Mouse (Mus musculus): ENCODE measurements around the gene Bcl10. TPM values are rescaled to one million over a fixed set of nuclear protein-coding genes. Genes with fewer than 3 reads are reported as not detected.
"Not testable (repeated sequence)": the region's sequence is repeated elsewhere in the genome, so short reads cannot be mapped to it uniquely, and the experiment has no call there.

Bcl10 gene
- polyA plus RNA-seq, 1 experiment from 2014 or later: 51.3 TPM

DNA sequence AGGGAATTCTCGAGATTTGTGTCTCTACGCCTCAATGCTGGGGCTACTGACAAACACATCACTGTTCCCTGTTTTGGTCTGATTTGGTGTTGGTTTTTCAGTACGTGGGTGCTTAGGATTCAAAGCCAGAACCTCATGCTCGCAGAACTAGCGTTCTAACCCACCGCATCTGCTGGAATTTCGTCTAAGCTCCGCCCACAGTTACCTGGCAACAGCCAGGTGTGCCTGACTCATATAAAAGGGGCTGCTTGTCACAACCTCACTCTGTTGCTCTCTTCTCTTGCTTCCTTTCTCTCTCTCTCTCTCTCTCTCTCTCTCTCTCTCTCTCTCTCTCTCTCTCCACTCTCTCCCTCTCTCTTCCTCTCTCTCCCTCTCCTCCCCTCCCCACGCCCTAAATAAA lies 39.8 kb downstream of the Bcl10 start:
- no peak for ATAC-seq (ENCODE audit: low FRiP score, low read depth)
- Histone ChIP-seq H3K36me3 (no peaks in the 10 kb centered on the region), H3K27me3 (peaks cover 19% of the 10 kb centered on the region), H3K4me2 (replicated peaks) (no peak overlapping the region), H3K9ac (no peak overlapping the region), H3K27ac (no peak overlapping the region), H3K9me3 (no peaks in the 10 kb centered on the region), H3K4me1 (peaks cover 31% of the 10 kb centered on the region), H3K4me3 (no peak overlapping the region)
- WGBS: 22% methylated on average over 9 of the region's 9 CpGs

GRCm38 (mm10) chr3:145963101-145964017 lies 40.8 kb downstream of the Bcl10 start:
- Histone ChIP-seq H3K4me1 (peaks cover 31% of the 10 kb centered on the region), H3K4me3 (peak overlapping the region; percentile 14), H3K9me3 (no peaks in the 10 kb centered on the region), H3K4me2 (replicated peaks) (peak overlapping the region; percentile 51), H3K27ac (peak overlapping the region; percentile 55), H3K27me3 (peaks cover 19% of the 10 kb centered on the region), H3K9ac (no peak overlapping the region), H3K36me3 (no peaks in the 10 kb centered on the region)
- no peak for ATAC-seq (ENCODE audit: low FRiP score, low read depth)
- 13% methylated on average over 31 of the region's 31 CpGs for WGBS

DNA sequence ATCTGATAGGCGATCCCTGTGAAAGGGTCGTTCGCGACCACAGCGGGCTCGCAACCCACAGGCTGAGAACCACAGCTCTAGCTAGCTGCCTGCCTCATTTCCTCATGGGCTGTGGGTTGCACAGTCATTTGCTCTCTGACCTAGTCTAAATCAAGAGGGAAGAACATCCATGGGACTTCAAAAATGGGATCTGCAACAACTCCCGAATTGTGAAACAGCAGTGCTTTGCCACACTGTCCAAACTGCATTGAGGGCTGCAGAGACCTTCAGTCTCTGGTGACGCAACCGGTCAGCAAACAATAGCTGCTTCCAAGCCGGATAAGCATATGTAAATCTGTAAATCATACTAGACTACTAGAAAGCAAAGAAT lies 41.4 kb downstream of the Bcl10 start:
- Histone ChIP-seq H3K27me3 (peaks cover 19% of the 10 kb centered on the region), H3K4me1 (peaks cover 33% of the 10 kb centered on the region), H3K4me2 (replicated peaks) (peak overlapping the region; percentile 51), H3K4me3 (peak overlapping the region; percentile 14), H3K9ac (no peak overlapping the region), H3K36me3 (no peaks in the 10 kb centered on the region), H3K9me3 (no peaks in the 10 kb centered on the region), H3K27ac (peak overlapping the region; percentile 39; the same call in 1 of the 2 replicates)
- ATAC-seq (ENCODE audit: low FRiP score, low read depth): no peak
- WGBS: 16% methylated on average over 10 of the region's 10 CpGs

DNA sequence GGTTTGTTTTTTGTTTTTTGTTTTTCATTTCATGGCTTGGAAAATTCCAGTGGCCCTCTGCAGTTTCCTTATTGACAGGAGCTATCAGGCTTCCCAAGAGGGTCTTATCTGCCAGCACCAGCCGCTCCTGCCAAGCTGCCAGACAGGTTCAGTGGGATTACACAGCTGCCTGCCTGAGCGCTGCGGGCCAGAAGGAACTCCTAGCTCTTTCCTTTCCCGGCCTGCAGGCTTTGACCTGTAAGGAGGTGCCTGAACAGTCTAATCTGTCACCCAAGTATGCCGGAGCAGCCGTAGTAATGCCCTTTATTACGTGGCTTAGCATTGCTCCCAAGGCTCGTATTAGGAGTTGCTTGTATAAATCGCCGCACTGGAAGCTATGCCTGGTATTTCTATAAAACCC lies 41.9 kb downstream of the Bcl10 start:
- Histone ChIP-seq H3K27ac (no peak overlapping the region), H3K9ac (no peak overlapping the region), H3K9me3 (no peaks in the 10 kb centered on the region), H3K4me3 (0 out of 2 replicates have a peak overlapping the region, but pooled peaks have one; percentile 17), H3K4me2 (replicated peaks) (peak overlapping the region; percentile 51), H3K4me1 (peaks cover 37% of the 10 kb centered on the region), H3K27me3 (peaks cover 19% of the 10 kb centered on the region), H3K36me3 (no peaks in the 10 kb centered on the region)
- WGBS: 2% methylated on average over 10 of the region's 10 CpGs
- peak; percentile 89; the same call in 1 of the 2 replicates for ATAC-seq (ENCODE audit: low FRiP score, low read depth)

DNA sequence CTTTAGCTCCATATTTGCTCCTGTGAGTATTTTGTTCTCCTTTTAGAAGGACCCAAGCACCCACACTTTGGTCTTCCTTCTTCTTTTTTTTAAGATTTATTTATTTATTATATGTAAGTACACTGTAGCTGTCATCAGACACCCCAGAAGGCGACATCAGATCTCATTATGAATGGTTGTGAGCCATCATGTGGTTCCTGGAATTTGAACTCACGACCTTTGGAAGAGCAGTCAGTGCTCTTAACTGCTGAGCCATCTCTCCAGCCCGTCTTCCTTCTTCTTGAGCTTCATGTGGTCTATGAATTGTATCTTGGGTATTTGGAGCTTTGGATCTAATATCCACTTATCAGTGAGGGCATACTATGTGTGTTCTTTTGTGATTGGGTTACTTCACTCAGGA lies 43.0 kb downstream of the Bcl10 start:
- not testable (repeated sequence) for H3K9me3 ChIP-seq; ATAC-seq (ENCODE audit: low FRiP score, low read depth); H3K36me3 ChIP-seq; H3K9ac ChIP-seq; H3K4me3 ChIP-seq; H3K27ac ChIP-seq; H3K4me2 ChIP-seq (replicated peaks)
- 78% methylated on average over 3 of the region's 3 CpGs for WGBS
- Histone ChIP-seq H3K4me1 (peaks cover 40% of the 10 kb centered on the region), H3K27me3 (peaks cover 19% of the 10 kb centered on the region)

DNA sequence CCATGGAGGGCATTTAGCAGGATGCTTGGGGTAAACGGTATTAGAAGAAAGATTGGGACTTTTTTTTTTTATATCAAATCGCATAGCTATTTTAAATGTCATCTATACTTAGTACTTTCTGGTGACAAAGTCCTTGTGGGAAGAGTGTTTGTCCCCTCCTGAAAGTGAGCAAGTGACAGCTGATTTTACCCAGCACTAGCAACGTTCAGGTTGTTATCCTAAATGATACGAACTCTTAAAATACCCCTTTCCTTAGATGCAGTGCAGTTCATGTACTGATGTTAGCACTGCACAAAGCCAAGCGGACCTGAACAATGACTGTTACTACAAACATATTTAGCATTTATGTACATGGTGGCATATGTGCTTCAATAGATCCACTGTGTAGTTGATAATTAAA lies 44.2 kb downstream of the Bcl10 start:
- peaks cover 40% of the 10 kb centered on the region for H3K4me1 ChIP-seq
- ATAC-seq (ENCODE audit: low FRiP score, low read depth): no peak
- 88% methylated on average over 5 of the region's 5 CpGs for WGBS
- peaks cover 16% of the 10 kb centered on the region for H3K27me3 ChIP-seq
- H3K9ac ChIP-seq: no peak overlapping the region
- H3K4me2 ChIP-seq (replicated peaks): no peak overlapping the region
- no peak overlapping the region for H3K4me3 ChIP-seq
- no peak overlapping the region for H3K27ac ChIP-seq
- H3K9me3 ChIP-seq: no peaks in the 10 kb centered on the region
- H3K36me3 ChIP-seq: no peaks in the 10 kb centered on the region

- Histone ChIP-seq H3K27me3 (no peaks in the 10 kb centered on the region), H3K9me3 (peaks cover 2% of the 10 kb centered on the region), H3K4me1 (peaks cover 20% of the 10 kb centered on the region), H3K4me2 (replicated peaks) (no peak overlapping the region), H3K9ac (no peak overlapping the region), H3K36me3 (no peaks in the 10 kb centered on the region), H3K27ac (no peak overlapping the region; the same call in 1 of the 2 replicates), H3K4me3 (no peak overlapping the region)
- no peak for ATAC-seq (ENCODE audit: low FRiP score, low read depth)
- 47% methylated on average over 14 of the region's 14 CpGs for WGBS
Measured at GRCm38 (mm10) chr3:145969031-145969501, 46.5 kb downstream of the Bcl10 start.

DNA sequence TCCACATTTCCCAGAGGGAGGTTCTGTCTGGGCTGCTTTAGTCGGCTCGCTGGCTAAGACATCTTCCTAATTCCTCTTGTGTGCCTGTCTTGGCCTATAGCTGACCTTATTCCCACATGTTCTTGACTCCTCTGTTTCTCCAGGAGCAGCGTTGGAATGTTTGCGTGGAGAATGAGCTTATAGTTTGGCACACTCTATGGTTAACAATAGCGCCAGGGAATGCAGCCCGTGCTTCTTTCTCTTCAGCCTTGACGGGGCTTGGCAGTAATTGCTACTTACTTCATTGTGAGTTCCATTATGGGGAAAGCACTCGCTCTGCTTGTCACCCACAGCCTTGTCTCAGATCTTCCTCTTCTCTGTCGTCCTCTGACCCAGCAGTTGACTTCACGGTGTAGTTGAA lies 48.9 kb downstream of the Bcl10 start:
- Histone ChIP-seq H3K27me3 (no peaks in the 10 kb centered on the region), H3K36me3 (no peaks in the 10 kb centered on the region), H3K4me2 (replicated peaks) (no peak overlapping the region), H3K27ac (no peak overlapping the region), H3K4me3 (no peak overlapping the region), H3K4me1 (peaks cover 8% of the 10 kb centered on the region; the same call in 1 of the 2 replicates), H3K9me3 (peaks cover 12% of the 10 kb centered on the region), H3K9ac (no peak overlapping the region)
- WGBS: 76% methylated on average over 10 of the region's 10 CpGs
- ATAC-seq (ENCODE audit: low FRiP score, low read depth): no peak

GRCm38 (mm10) chr3:145974986-145975385 lies 52.4 kb downstream of the Bcl10 start:
- ATAC-seq (ENCODE audit: low FRiP score, low read depth): no peak
- 70% methylated on average over 7 of the region's 7 CpGs for WGBS
- Histone ChIP-seq H3K4me2 (replicated peaks) (no peak overlapping the region), H3K4me1 (no peaks in the 10 kb centered on the region), H3K9me3 (peaks cover 12% of the 10 kb centered on the region), H3K9ac (no peak overlapping the region), H3K36me3 (no peaks in the 10 kb centered on the region), H3K27ac (no peak overlapping the region), H3K4me3 (no peak overlapping the region), H3K27me3 (no peaks in the 10 kb centered on the region)

Other genes starting within 250 kb of the Bcl10 start
- gene Ddah1, start 164.1 kb upstream of the Bcl10 start, polyA plus RNA-seq (2015; fragmentation: Nextera tagmentation; extraction: Ambion mirVana): 49.7 and 55.7 TPM in 2 replicates
- 48.6 and 51.3 TPM in 2 replicates for gene 2410004B18Rik, start 15.2 kb downstream of the Bcl10 start, polyA plus RNA-seq (2015; fragmentation: Nextera tagmentation; extraction: Ambion mirVana)
- 1.9 and 2.3 TPM in 2 replicates for gene Syde2, start 65.1 kb downstream of the Bcl10 start, polyA plus RNA-seq (2015; fragmentation: Nextera tagmentation; extraction: Ambion mirVana)
- gene Wdr63, start 185.3 kb downstream of the Bcl10 start, polyA plus RNA-seq (2015; fragmentation: Nextera tagmentation; extraction: Ambion mirVana): 0.19 and 0.34 TPM in 2 replicates
- gene Mcoln3, start 194.6 kb downstream of the Bcl10 start, polyA plus RNA-seq (2015; fragmentation: Nextera tagmentation; extraction: Ambion mirVana): 2.7 and 2.8 TPM in 2 replicates
- 1.7 and 2.4 TPM in 2 replicates for gene Mcoln2, start 227.0 kb downstream of the Bcl10 start, polyA plus RNA-seq (2015; fragmentation: Nextera tagmentation; extraction: Ambion mirVana)